ENCODE assay signal across 8 mouse cellular contexts in genomic region chr8:11549706-11550105, GRCm38 (mm10). TPM values are rescaled to one million over a fixed set of nuclear protein-coding genes. Genes with fewer than 3 reads are reported as not detected.
A peak's percentile ranks its signal among the peaks of the same experiment; 100 is the strongest.
DNase-seq lines count a peak whose midpoint lies in the region; ATAC-seq and TF ChIP-seq lines count a peak whose summit lies in the region.

No protein-coding gene starts in this region.

- no peak for TF ChIP-seq EP300 in MEL (IDR thresholded peaks at IDR 0.05; ENCODE audit: low read depth in 1 of 2, low read length in 2 of 2)

- peak overlapping the region; percentile 77 to 82 for H3K4me3 ChIP-seq in MEL (ENCODE audit: control insufficient read depth in 1 of 2, insufficient read depth in 1 of 2, low read depth in 2 of 2, low read length in 2 of 2)
- peak overlapping the region; percentile 76 for H3K4me3 ChIP-seq in heart, embryonic 10.5 days
- H3K4me3 ChIP-seq in kidney, postnatal 0 days (replicated peaks; ENCODE audit: low read depth, low read length), result peak overlapping the region; percentile 52; the same call in 1 of the 2 replicates

- peaks cover 7% of the 10 kb centered on the region for H3K79me2 ChIP-seq in MEL (ENCODE audit: control insufficient read depth, insufficient read depth, low read length, poor library complexity)

- H3K36me3 ChIP-seq in MEL (ENCODE audit: control insufficient read depth in 1 of 2, insufficient read depth in 2 of 2, low read length in 2 of 2), result peaks cover 0 to 13% of the 10 kb centered on the region in 2 experiments; a peak in 2 of 4 replicates
- peaks cover 19% of the 10 kb centered on the region for H3K36me3 ChIP-seq in heart, embryonic 10.5 days
- 0 out of 2 replicates have a peak, but pooled peaks cover 3% of the 10 kb centered on the region for H3K36me3 ChIP-seq in kidney, postnatal 0 days (ENCODE audit: insufficient read depth, low read length)

- 17% methylated on average over 7 of the region's 7 CpGs for WGBS in heart, embryonic 10.5 days
- 21% methylated on average over 7 of the region's 7 CpGs for WGBS in kidney, postnatal 0 days

- TF ChIP-seq RAD21 in MEL (IDR thresholded peaks at IDR 0.05; ENCODE audit: low read depth, low read length), result peak; percentile 47

- TF ChIP-seq POLR2A in MEL (IDR thresholded peaks at IDR 0.05; ENCODE audit: control insufficient read depth in 1 of 2, insufficient read depth in 1 of 2, low read depth in 1 of 2, low read length in 2 of 2, poor library complexity in 1 of 2), result no peak

- peaks cover 6 to 14% of the 10 kb centered on the region in 2 experiments for H3K4me1 ChIP-seq in MEL (ENCODE audit: control insufficient read depth in 1 of 2, insufficient read depth in 2 of 2, low read length in 2 of 2)
- peaks cover 24% of the 10 kb centered on the region for H3K4me1 ChIP-seq in heart, embryonic 10.5 days
- H3K4me1 ChIP-seq in kidney, postnatal 0 days (replicated peaks; ENCODE audit: insufficient read depth, low read length), result peaks cover 8% of the 10 kb centered on the region; the same call in 1 of the 2 replicates

- H3K9ac ChIP-seq in MEL (ENCODE audit: control insufficient read depth, low read depth, low read length, poor library complexity, severe bottlenecking), result peak overlapping the region; percentile 93
- no peak overlapping the region for H3K9ac ChIP-seq in kidney, postnatal 0 days (ENCODE audit: low read depth, low read length)

- no peaks in the 10 kb centered on the region for H3K9me3 ChIP-seq in MEL (replicated peaks; ENCODE audit: insufficient read depth, low read length)
- no peaks in the 10 kb centered on the region for H3K9me3 ChIP-seq in heart, embryonic 10.5 days
- H3K9me3 ChIP-seq in kidney, postnatal 0 days (replicated peaks; ENCODE audit: low read length), result no peaks in the 10 kb centered on the region

- no peaks in the 10 kb centered on the region for H3K27me3 ChIP-seq in MEL (ENCODE audit: control insufficient read depth in 1 of 2, insufficient read depth in 2 of 2, low read length in 2 of 2)
- no peaks in the 10 kb centered on the region for H3K27me3 ChIP-seq in heart, embryonic 10.5 days (ENCODE audit: insufficient read depth, poor library complexity, severe bottlenecking)
- H3K27me3 ChIP-seq in kidney, postnatal 0 days (ENCODE audit: insufficient read depth, low read length), result no peaks in the 10 kb centered on the region

- peak; percentile 82 to 92 (median 89) for TF ChIP-seq CTCF in MEL (IDR thresholded peaks at IDR 0.05 in 2 of 3, conservative IDR thresholded peaks at IDR 0.05 in 1 of 3; ENCODE audit: control insufficient read depth in 1 of 3, insufficient read depth in 1 of 3, low read depth in 2 of 3, low read length in 3 of 3, poor library complexity in 1 of 3, severe bottlenecking in 1 of 3)
- TF ChIP-seq CTCF in kidney, postnatal 0 days (IDR thresholded peaks at IDR 0.05; ENCODE audit: low read depth), result peak; percentile 71

- peak overlapping the region; percentile 59 for H3K4me2 ChIP-seq in kidney, postnatal 0 days (ENCODE audit: low read length)

- H3K27ac ChIP-seq in MEL (ENCODE audit: control insufficient read depth, low read depth, low read length), result peak overlapping the region; percentile 73
- H3K27ac ChIP-seq in heart, embryonic 10.5 days, result peak overlapping the region; percentile 93; the same call in 1 of the 2 replicates
- no peak overlapping the region for H3K27ac ChIP-seq in kidney, postnatal 0 days

- ATAC-seq in CD4-positive, CD25-positive, alpha-beta regulatory T cell, adult 4 months, result no peak
- ATAC-seq in common myeloid progenitor, adult 5-6 weeks (replicated peaks; ENCODE audit: low read depth, poor library complexity, severe bottlenecking), result peak; percentile 48; the same call in 1 of the 2 replicates
- no peak for ATAC-seq in kidney, postnatal 0 days (replicated peaks; ENCODE audit: low FRiP score, low read depth)

- DNase-seq in CD4-positive, CD25-positive, alpha-beta regulatory T cell, adult 2 months (ENCODE audit: low read depth, low spot score), result peak; percentile 72
- peak; percentile 89 for DNase-seq in MEL (ENCODE audit: low read depth, low spot score)
- no peak for DNase-seq in heart, embryonic 10.5 days (ENCODE audit: low spot score)
- peak; percentile 65 for DNase-seq in kidney, postnatal 0 days (ENCODE audit: low spot score)
- DNase-seq in lung, postnatal 25 days (ENCODE audit: low spot score), result peak; percentile 52
- peak; percentile 58 for DNase-seq in spleen, adult 12 weeks (ENCODE audit: low spot score)

TF ChIP-seq in MEL, 35 proteins besides CTCF, POLR2A, EP300 and RAD21:
- peak; percentile 49 for TF ChIP-seq SIN3A (IDR thresholded peaks at IDR 0.05; ENCODE audit: low read length)
- TF ChIP-seq POLR2AphosphoS5 (IDR thresholded peaks at IDR 0.05; ENCODE audit: borderline replicate concordance, low read depth, low read length), result no peak
- peak; percentile 80 for TF ChIP-seq SMC3 (IDR thresholded peaks at IDR 0.05; ENCODE audit: low read depth, low read length)
- peak; percentile 61 for TF ChIP-seq MXI1 (IDR thresholded peaks at IDR 0.05; ENCODE audit: low read depth, low read length)
- peak; percentile 41; the same call in 1 of the 2 replicates for TF ChIP-seq ZC3H11A (IDR thresholded peaks at IDR 0.05; ENCODE audit: low read depth, low read length)

RNA-seq across cellular contexts. Expression of gene Cars2, which starts 0.9 kb away (rescaled TPM):
- 10 to 100 TPM; 11.8 to 14.4 TPM for polyA plus RNA-seq in CD4-positive, CD25-positive, alpha-beta regulatory T cell, adult 4 months (2017; shearing (Covaris generic))
- total RNA-seq in MEL (2012; rRNA removed), result 60.1 and 62.8 TPM in 2 replicates
- 10 to 100 TPM in 1 of 2 experiments, not detected in 1; 63.8 TPM for polyA plus RNA-seq in MEL (2012; ENCODE audit: insufficient read depth in 1 of 2, insufficient read length in 2 of 2, low read depth in 1 of 2, low replicate concordance in 2 of 2, missing spikeins in 1 of 2)
- total RNA-seq in common myeloid progenitor, adult 5-6 weeks (2017), result 40.0 and 41.7 TPM in 2 replicates
- polyA plus RNA-seq in heart, embryonic 10.5 days (2016; fragmentation: Nextera tagmentation; extraction: Ambion mirVana), result 24.5 and 27.9 TPM in 2 replicates
- 16.7 and 17.0 TPM in 2 replicates for polyA plus RNA-seq in kidney, postnatal 0 days (2015; fragmentation: Nextera tagmentation; extraction: Ambion mirVana)

RNA-seq across cellular contexts. Expression of gene Ing1, which starts 5.7 kb away (rescaled TPM):
- polyA plus RNA-seq in CD4-positive, CD25-positive, alpha-beta regulatory T cell, adult 4 months (2017; shearing (Covaris generic)), result 10 to 100 TPM; 68.4 to 71.0 TPM
- 35.9 and 36.2 TPM in 2 replicates for total RNA-seq in MEL (2012; rRNA removed)
- polyA plus RNA-seq in MEL (2012; ENCODE audit: insufficient read depth in 1 of 2, insufficient read length in 2 of 2, low read depth in 1 of 2, low replicate concordance in 2 of 2, missing spikeins in 1 of 2), result 10 to 100 TPM in 1 of 2 experiments, not detected in 1; 91.0 TPM
- total RNA-seq in common myeloid progenitor, adult 5-6 weeks (2017), result 53.5 and 69.9 TPM in 2 replicates
- polyA plus RNA-seq in heart, embryonic 10.5 days (2016; fragmentation: Nextera tagmentation; extraction: Ambion mirVana), result 21.8 and 27.7 TPM in 2 replicates
- 36.3 and 36.9 TPM in 2 replicates for polyA plus RNA-seq in kidney, postnatal 0 days (2015; fragmentation: Nextera tagmentation; extraction: Ambion mirVana)

RNA-seq across cellular contexts. Expression of gene Naxd, which starts 52.4 kb away (rescaled TPM):
- polyA plus RNA-seq in CD4-positive, CD25-positive, alpha-beta regulatory T cell, adult 4 months (2017; shearing (Covaris generic)), result 10 to 100 TPM; 56.4 to 77.8 TPM
- total RNA-seq in MEL (2012; rRNA removed), result 54.8 and 60.9 TPM in 2 replicates
- 10 to 100 TPM in 1 of 2 experiments, not detected in 1; 72.3 TPM for polyA plus RNA-seq in MEL (2012; ENCODE audit: insufficient read depth in 1 of 2, insufficient read length in 2 of 2, low read depth in 1 of 2, low replicate concordance in 2 of 2, missing spikeins in 1 of 2)
- 34.9 and 50.2 TPM in 2 replicates for total RNA-seq in common myeloid progenitor, adult 5-6 weeks (2017)
- polyA plus RNA-seq in heart, embryonic 10.5 days (2016; fragmentation: Nextera tagmentation; extraction: Ambion mirVana), result 86.1 and 92.1 TPM in 2 replicates
- polyA plus RNA-seq in kidney, postnatal 0 days (2015; fragmentation: Nextera tagmentation; extraction: Ambion mirVana), result 111 and 115 TPM in 2 replicates
